Mouse (Mus musculus) G1E (cell line): ENCODE results near the gene Jade1.

ENCODE experiments used
- CTCF ChIP-seq: IDR thresholded peaks from 2 replicates; pipeline ENCODE4 v1.5.1; 2012; ENCODE audit warnings: low read depth, low read length, inconsistent platforms, mixed read lengths
- GATA1 ChIP-seq: IDR thresholded peaks from 2 replicates; pipeline ENCODE4 v1.6.1; 2012; ENCODE audit warnings: borderline replicate concordance, low read length, inconsistent platforms, mixed read lengths
- TAL1 ChIP-seq: conservative IDR thresholded peaks from 2 replicates; pipeline ENCODE4 v1.6.1; 2012; ENCODE audit warnings: low read depth, low read length, inconsistent platforms, mixed read lengths

DNA sequence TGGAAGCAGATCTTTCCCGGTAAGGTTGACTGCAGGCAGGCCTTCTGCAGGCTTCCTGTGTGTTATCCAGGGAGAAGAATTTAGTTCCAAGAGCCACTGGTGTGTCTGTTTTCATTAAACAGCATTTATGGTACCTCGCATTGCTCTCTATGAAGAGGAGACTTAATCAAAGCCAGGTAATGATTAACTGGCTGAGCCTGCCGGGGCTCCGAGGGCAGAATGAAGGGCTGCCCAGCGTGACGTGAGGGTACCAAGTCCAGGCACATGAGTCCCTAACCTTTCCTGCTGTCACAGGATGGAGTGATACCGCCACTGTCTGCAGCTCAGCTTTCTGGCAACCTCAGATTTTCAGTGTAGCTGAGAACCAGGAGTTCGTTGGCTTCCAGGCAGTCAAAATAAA is 25.9 kb downstream of the Jade1 start:
- no peak for TF ChIP-seq CTCF
- TF ChIP-seq GATA1 = no peak
- no peak for TF ChIP-seq TAL1
